Mouse (Mus musculus): ENCODE data around the gene Rgs6. TPM values are rescaled to one million over a fixed set of nuclear protein-coding genes. Genes with fewer than 3 reads are reported as not detected.

The Rgs6 gene
- polyA plus RNA-seq, 1 experiment from 2014 or later: 16.7 TPM

GRCm38 (mm10) chr12:82616813-82617681 is 29.0 kb downstream of the Rgs6 start:
- no peaks in the 10 kb centered on the region for H3K9me3 ChIP-seq (ENCODE audit: control insufficient read depth, low read length)
- H3K27me3 ChIP-seq (replicated peaks; ENCODE audit: control insufficient read depth, insufficient read depth, low read length): peaks cover 7% of the 10 kb centered on the region; the same call in 1 of the 2 replicates
- under 1% methylated on average over 84 of the region's 86 CpGs for WGBS
- H3K4me3 ChIP-seq (replicated peaks; ENCODE audit: low read length): peak overlapping the region; percentile 69
- H3K9ac ChIP-seq (replicated peaks; ENCODE audit: low read depth, low read length): peak overlapping the region; percentile 73
- no peaks in the 10 kb centered on the region for H3K36me3 ChIP-seq (ENCODE audit: control insufficient read depth, insufficient read depth)
- H3K4me2 ChIP-seq (ENCODE audit: low read length): peak overlapping the region; percentile 90
- 0 out of 2 replicates have a peak overlapping the region, but pooled peaks have one; percentile 38 for H3K27ac ChIP-seq (ENCODE audit: low read length)
- peak; percentile 82 for ATAC-seq
- H3K4me1 ChIP-seq (replicated peaks; ENCODE audit: control insufficient read depth, insufficient read depth, low read length): peaks cover 7% of the 10 kb centered on the region

- H3K27ac ChIP-seq (ENCODE audit: low read length): no peak overlapping the region
Measured at GRCm38 (mm10) chr12:82617682-82618370, 29.7 kb downstream of the Rgs6 start.

GRCm38 (mm10) chr12:82640441-82640840 is 52.3 kb downstream of the Rgs6 start:
- H3K9ac ChIP-seq (replicated peaks; ENCODE audit: low read depth, low read length): no peak overlapping the region
- H3K9me3 ChIP-seq (ENCODE audit: control insufficient read depth, low read length): no peaks in the 10 kb centered on the region
- 94% methylated on average over 10 of the region's 10 CpGs for WGBS
- H3K4me3 ChIP-seq (replicated peaks; ENCODE audit: low read length): no peak overlapping the region
- no peak overlapping the region for H3K27ac ChIP-seq (ENCODE audit: low read length)
- no peaks in the 10 kb centered on the region for H3K27me3 ChIP-seq (replicated peaks; ENCODE audit: control insufficient read depth, insufficient read depth, low read length)
- H3K36me3 ChIP-seq (ENCODE audit: control insufficient read depth, insufficient read depth): no peaks in the 10 kb centered on the region
- no peaks in the 10 kb centered on the region for H3K4me1 ChIP-seq (replicated peaks; ENCODE audit: control insufficient read depth, insufficient read depth, low read length)
- ATAC-seq: no peak
- no peak overlapping the region for H3K4me2 ChIP-seq (ENCODE audit: low read length)

More at GRCm38 (mm10) chr12:82617682-82618370, 29.7 kb downstream of the Rgs6 start:
- peaks cover 7% of the 10 kb centered on the region for H3K4me1 ChIP-seq (replicated peaks; ENCODE audit: control insufficient read depth, insufficient read depth, low read length)
- peak overlapping the region; percentile 90 for H3K4me2 ChIP-seq (ENCODE audit: low read length)
- no peaks in the 10 kb centered on the region for H3K36me3 ChIP-seq (ENCODE audit: control insufficient read depth, insufficient read depth)
- H3K4me3 ChIP-seq (replicated peaks; ENCODE audit: low read length): peak overlapping the region; percentile 69
- peaks cover 7% of the 10 kb centered on the region; the same call in 1 of the 2 replicates for H3K27me3 ChIP-seq (replicated peaks; ENCODE audit: control insufficient read depth, insufficient read depth, low read length)
- 13% methylated on average over 20 of the region's 20 CpGs for WGBS
- no peaks in the 10 kb centered on the region for H3K9me3 ChIP-seq (ENCODE audit: control insufficient read depth, low read length)
- peak overlapping the region; percentile 73 for H3K9ac ChIP-seq (replicated peaks; ENCODE audit: low read depth, low read length)
- ATAC-seq: no peak

GRCm38 (mm10) chr12:82647876-82648275 is 59.8 kb downstream of the Rgs6 start:
- Histone ChIP-seq H3K9ac (replicated peaks; ENCODE audit: low read depth, low read length) (no peak overlapping the region), H3K9me3 (ENCODE audit: control insufficient read depth, low read length) (no peaks in the 10 kb centered on the region), H3K4me2 (ENCODE audit: low read length) (no peak overlapping the region), H3K27me3 (replicated peaks; ENCODE audit: control insufficient read depth, insufficient read depth, low read length) (no peaks in the 10 kb centered on the region), H3K4me3 (replicated peaks; ENCODE audit: low read length) (no peak overlapping the region), H3K27ac (ENCODE audit: low read length) (no peak overlapping the region), H3K4me1 (replicated peaks; ENCODE audit: control insufficient read depth, insufficient read depth, low read length) (peaks cover 4% of the 10 kb centered on the region; the same call in 1 of the 2 replicates), H3K36me3 (ENCODE audit: control insufficient read depth, insufficient read depth) (no peaks in the 10 kb centered on the region)
- ATAC-seq: no peak
- WGBS: 92% methylated on average over 4 of the region's 4 CpGs

GRCm38 (mm10) chr12:82649991-82650390 is 61.9 kb downstream of the Rgs6 start:
- Histone ChIP-seq H3K27ac (ENCODE audit: low read length) (no peak overlapping the region), H3K9ac (replicated peaks; ENCODE audit: low read depth, low read length) (no peak overlapping the region), H3K4me1 (replicated peaks; ENCODE audit: control insufficient read depth, insufficient read depth, low read length) (peaks cover 4% of the 10 kb centered on the region; the same call in 1 of the 2 replicates), H3K27me3 (replicated peaks; ENCODE audit: control insufficient read depth, insufficient read depth, low read length) (no peaks in the 10 kb centered on the region), H3K36me3 (ENCODE audit: control insufficient read depth, insufficient read depth) (no peaks in the 10 kb centered on the region), H3K4me2 (ENCODE audit: low read length) (no peak overlapping the region), H3K9me3 (ENCODE audit: control insufficient read depth, low read length) (no peaks in the 10 kb centered on the region), H3K4me3 (replicated peaks; ENCODE audit: low read length) (no peak overlapping the region)
- 46% methylated on average over 5 of the region's 5 CpGs for WGBS
- no peak for ATAC-seq

- Histone ChIP-seq H3K9ac (replicated peaks; ENCODE audit: low read depth, low read length) (no peak overlapping the region), H3K9me3 (ENCODE audit: control insufficient read depth, low read length) (no peaks in the 10 kb centered on the region), H3K4me3 (replicated peaks; ENCODE audit: low read length) (no peak overlapping the region), H3K4me2 (ENCODE audit: low read length) (no peak overlapping the region), H3K36me3 (ENCODE audit: control insufficient read depth, insufficient read depth) (no peaks in the 10 kb centered on the region), H3K27me3 (replicated peaks; ENCODE audit: control insufficient read depth, insufficient read depth, low read length) (no peaks in the 10 kb centered on the region), H3K4me1 (replicated peaks; ENCODE audit: control insufficient read depth, insufficient read depth, low read length) (peaks cover 9% of the 10 kb centered on the region), H3K27ac (ENCODE audit: low read length) (no peak overlapping the region)
- ATAC-seq: no peak
- WGBS: 56% methylated on average over 7 of the region's 7 CpGs
Measured at GRCm38 (mm10) chr12:82664598-82664997, 76.5 kb downstream of the Rgs6 start.

GRCm38 (mm10) chr12:82667441-82667840 is 79.3 kb downstream of the Rgs6 start:
- Histone ChIP-seq H3K27me3 (replicated peaks; ENCODE audit: control insufficient read depth, insufficient read depth, low read length) (no peaks in the 10 kb centered on the region), H3K36me3 (ENCODE audit: control insufficient read depth, insufficient read depth) (no peaks in the 10 kb centered on the region), H3K4me3 (replicated peaks; ENCODE audit: low read length) (no peak overlapping the region), H3K4me1 (replicated peaks; ENCODE audit: control insufficient read depth, insufficient read depth, low read length) (peaks cover 21% of the 10 kb centered on the region), H3K27ac (ENCODE audit: low read length) (no peak overlapping the region), H3K9me3 (ENCODE audit: control insufficient read depth, low read length) (no peaks in the 10 kb centered on the region), H3K4me2 (ENCODE audit: low read length) (no peak overlapping the region), H3K9ac (replicated peaks; ENCODE audit: low read depth, low read length) (no peak overlapping the region)
- ATAC-seq: no peak
- 65% methylated on average over 3 of the region's 3 CpGs for WGBS

GRCm38 (mm10) chr12:82670201-82670737 is 82.2 kb downstream of the Rgs6 start:
- Histone ChIP-seq H3K27me3 (replicated peaks; ENCODE audit: control insufficient read depth, insufficient read depth, low read length) (no peaks in the 10 kb centered on the region), H3K9me3 (ENCODE audit: control insufficient read depth, low read length) (no peaks in the 10 kb centered on the region), H3K4me3 (replicated peaks; ENCODE audit: low read length) (no peak overlapping the region), H3K4me2 (ENCODE audit: low read length) (no peak overlapping the region), H3K27ac (ENCODE audit: low read length) (peak overlapping the region; percentile 29; the same call in 1 of the 2 replicates), H3K36me3 (ENCODE audit: control insufficient read depth, insufficient read depth) (no peaks in the 10 kb centered on the region), H3K9ac (replicated peaks; ENCODE audit: low read depth, low read length) (no peak overlapping the region), H3K4me1 (replicated peaks; ENCODE audit: control insufficient read depth, insufficient read depth, low read length) (peaks cover 14% of the 10 kb centered on the region)
- peak; percentile 70 for ATAC-seq
- 40% methylated on average over 4 of the region's 4 CpGs for WGBS

GRCm38 (mm10) chr12:82671591-82671990 is 83.5 kb downstream of the Rgs6 start:
- peaks cover 14% of the 10 kb centered on the region for H3K4me1 ChIP-seq (replicated peaks; ENCODE audit: control insufficient read depth, insufficient read depth, low read length)
- no peak overlapping the region for H3K4me3 ChIP-seq (replicated peaks; ENCODE audit: low read length)
- no peaks in the 10 kb centered on the region for H3K9me3 ChIP-seq (ENCODE audit: control insufficient read depth, low read length)
- H3K4me2 ChIP-seq (ENCODE audit: low read length): no peak overlapping the region
- no peaks in the 10 kb centered on the region for H3K36me3 ChIP-seq (ENCODE audit: control insufficient read depth, insufficient read depth)
- peak overlapping the region; percentile 44 for H3K27ac ChIP-seq (ENCODE audit: low read length)
- no peaks in the 10 kb centered on the region for H3K27me3 ChIP-seq (replicated peaks; ENCODE audit: control insufficient read depth, insufficient read depth, low read length)
- no peak overlapping the region for H3K9ac ChIP-seq (replicated peaks; ENCODE audit: low read depth, low read length)
- ATAC-seq: no peak
- WGBS: 36% methylated on average over 5 of the region's 5 CpGs
